Mouse (Mus musculus): ENCODE data around the gene Grik2. TPM values are rescaled to one million over a fixed set of nuclear protein-coding genes. Genes with fewer than 3 reads are reported as not detected.

Grik2 gene
- polyA plus RNA-seq, 1 experiment from 2014 or later, result 15.5 TPM

DNA sequence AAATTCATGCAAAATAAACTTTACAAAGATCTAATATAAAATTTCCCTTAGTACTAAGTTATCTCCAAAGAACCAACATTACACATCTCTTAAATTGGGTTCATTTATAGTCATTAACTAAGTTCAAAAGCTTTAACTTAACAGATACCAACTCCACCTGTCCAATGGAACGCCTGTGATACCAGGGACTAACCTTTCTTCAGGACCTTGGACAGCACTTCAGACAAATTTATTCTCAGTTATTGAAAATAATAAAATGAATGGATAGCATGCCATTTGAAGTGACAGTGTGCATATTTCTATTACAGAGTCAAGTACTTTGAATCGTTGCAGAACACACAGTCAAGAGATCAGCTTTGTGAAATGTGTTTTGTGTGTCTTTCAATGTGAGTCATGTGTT, 3.1 kb downstream of the Grik2 start:
- ATAC-seq (ENCODE audit: low FRiP score), result no peak
- DNase-seq (ENCODE audit: low spot score, missing footprints), result no peak
- no peaks in the 10 kb centered on the region for H3K36me3 ChIP-seq (ENCODE audit: control insufficient read depth, insufficient read depth, low read length)
- H3K27ac ChIP-seq (ENCODE audit: low read depth, low read length), result no peak overlapping the region
- H3K27me3 ChIP-seq (ENCODE audit: control insufficient read depth, insufficient read depth, low read length), result no peaks in the 10 kb centered on the region
- H3K4me1 ChIP-seq (ENCODE audit: control insufficient read depth, insufficient read depth, low read length), result peaks cover 15% of the 10 kb centered on the region
- no peaks in the 10 kb centered on the region for H3K9me3 ChIP-seq (ENCODE audit: control insufficient read depth, low read length)
- 39% methylated on average over 2 of the region's 2 CpGs for WGBS
- no peak overlapping the region for H3K9ac ChIP-seq (ENCODE audit: low read length)
- peak overlapping the region; percentile 20; the same call in 1 of the 2 replicates for H3K4me2 ChIP-seq
- H3K4me3 ChIP-seq (ENCODE audit: low read depth, low read length), result no peak overlapping the region

DNA sequence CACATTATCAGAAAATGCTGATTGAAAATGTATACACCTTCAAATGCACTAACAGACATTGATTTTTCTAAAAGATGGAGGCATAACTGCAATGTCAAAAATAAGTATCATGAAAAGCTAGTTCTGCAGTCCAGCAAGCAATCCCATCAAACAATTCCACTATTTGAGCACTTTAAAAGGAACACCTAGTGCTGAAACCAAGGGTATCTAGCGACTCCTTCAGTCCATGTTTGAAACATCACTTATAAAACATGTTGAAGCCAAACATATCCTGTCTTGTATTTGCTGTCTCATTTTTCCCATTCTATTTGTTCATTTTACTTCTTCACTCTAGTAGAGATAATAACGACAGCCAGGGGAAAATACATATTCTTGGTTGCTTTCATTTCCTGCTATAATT, 3.7 kb downstream of the Grik2 start:
- peak; percentile 89 for DNase-seq (ENCODE audit: low spot score, missing footprints)
- peaks cover 14% of the 10 kb centered on the region for H3K4me1 ChIP-seq (ENCODE audit: control insufficient read depth, insufficient read depth, low read length)

DNA sequence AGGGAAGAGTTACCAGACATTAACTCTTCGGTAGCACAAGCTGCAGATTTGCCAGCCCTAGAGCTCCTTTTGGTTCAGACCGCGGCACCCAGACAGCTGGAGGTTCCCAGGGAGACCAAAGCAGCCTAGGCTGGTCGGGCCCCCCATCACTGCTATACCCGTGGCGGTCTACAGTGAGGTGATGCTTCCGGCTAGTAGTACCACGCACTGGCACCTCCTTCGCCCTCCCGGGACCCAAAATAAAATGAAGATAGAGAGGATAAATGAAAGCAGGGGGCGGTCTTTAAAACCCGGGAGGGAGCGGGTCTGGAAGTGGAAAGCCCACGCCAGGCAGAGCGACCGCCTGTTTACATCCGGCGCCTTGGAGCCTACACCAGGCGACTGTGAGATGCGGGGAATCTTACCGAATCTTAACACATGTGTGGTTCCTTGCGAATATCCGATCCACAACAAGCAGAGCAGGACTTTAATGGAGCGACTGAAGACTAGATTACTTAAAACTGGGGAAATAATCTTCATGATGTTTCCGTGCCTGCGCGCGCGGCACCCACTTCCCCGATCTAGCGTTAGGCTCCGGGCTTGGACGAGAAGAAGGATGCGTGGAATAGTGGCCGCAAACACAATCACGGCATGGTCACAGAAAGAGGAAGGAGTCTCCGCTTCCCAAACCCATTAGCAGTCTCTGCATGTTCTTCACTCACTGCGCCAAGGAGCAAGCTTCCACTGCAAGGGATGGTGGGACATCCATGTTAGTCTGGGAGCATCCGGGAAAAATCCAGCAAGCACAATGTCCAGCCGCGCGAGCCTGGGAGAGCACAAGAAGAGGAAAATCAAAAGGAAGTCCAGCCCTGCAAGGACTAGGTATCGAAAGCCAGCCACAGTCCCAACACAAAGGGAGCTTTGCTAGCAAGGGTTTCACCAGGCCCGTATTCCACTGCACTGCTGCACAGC, 5.5 kb downstream of the Grik2 start:
- Histone ChIP-seq H3K4me1 (ENCODE audit: control insufficient read depth, insufficient read depth, low read length) (peaks cover 10% of the 10 kb centered on the region; the same call in 1 of the 2 replicates), H3K4me2 (peak overlapping the region; percentile 67), H3K4me3 (ENCODE audit: low read depth, low read length) (peak overlapping the region; percentile 59), H3K27me3 (ENCODE audit: control insufficient read depth, insufficient read depth, low read length) (no peaks in the 10 kb centered on the region), H3K9ac (ENCODE audit: low read length) (peak overlapping the region; percentile 70), H3K27ac (ENCODE audit: low read depth, low read length) (peak overlapping the region; percentile 72), H3K36me3 (ENCODE audit: control insufficient read depth, insufficient read depth, low read length) (no peaks in the 10 kb centered on the region), H3K9me3 (ENCODE audit: control insufficient read depth, low read length) (no peaks in the 10 kb centered on the region)
- DNase-seq (ENCODE audit: low spot score, missing footprints) (peak; percentile 96), ATAC-seq (ENCODE audit: low FRiP score) (peak; percentile 82)
- WGBS, result under 1% methylated on average over 44 of the region's 44 CpGs

More for the DNA sequence above, 3.7 kb downstream of the Grik2 start:
- H3K27me3 ChIP-seq (ENCODE audit: control insufficient read depth, insufficient read depth, low read length), result no peaks in the 10 kb centered on the region
- H3K9ac ChIP-seq (ENCODE audit: low read length), result no peak overlapping the region
- H3K27ac ChIP-seq (ENCODE audit: low read depth, low read length), result no peak overlapping the region
- ATAC-seq (ENCODE audit: low FRiP score), result no peak
- H3K9me3 ChIP-seq (ENCODE audit: control insufficient read depth, low read length), result no peaks in the 10 kb centered on the region
- no peak overlapping the region; the same call in 1 of the 2 replicates for H3K4me2 ChIP-seq
- 13% methylated on average over 2 of the region's 2 CpGs for WGBS
- H3K36me3 ChIP-seq (ENCODE audit: control insufficient read depth, insufficient read depth, low read length), result no peaks in the 10 kb centered on the region
- no peak overlapping the region for H3K4me3 ChIP-seq (ENCODE audit: low read depth, low read length)

DNA sequence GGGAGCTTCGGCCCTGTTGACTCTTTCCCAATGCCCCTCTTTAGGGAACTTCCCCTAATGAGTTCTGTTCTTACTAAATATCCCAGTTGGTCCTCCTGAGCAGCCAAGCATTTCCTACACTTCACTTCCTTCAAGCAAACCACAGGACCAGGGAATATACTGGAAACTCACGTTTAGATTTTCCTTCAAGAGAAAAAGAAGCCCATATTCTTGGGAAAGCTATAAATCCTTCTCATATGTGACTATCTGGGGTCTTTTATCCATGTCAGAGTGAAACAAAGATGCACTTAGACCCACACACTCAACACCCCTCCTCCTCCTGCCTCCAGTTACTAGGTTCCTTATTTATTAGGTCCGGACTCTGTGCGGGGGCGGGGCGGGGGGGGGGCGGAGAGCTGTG, 6.5 kb downstream of the Grik2 start:
- H3K9me3 ChIP-seq (ENCODE audit: control insufficient read depth, low read length), result no peaks in the 10 kb centered on the region
- DNase-seq (ENCODE audit: low spot score, missing footprints), result peak; percentile 89
- 6% methylated on average over 7 of the region's 7 CpGs for WGBS
- H3K36me3 ChIP-seq (ENCODE audit: control insufficient read depth, insufficient read depth, low read length), result no peaks in the 10 kb centered on the region
- peak overlapping the region; percentile 67 for H3K4me2 ChIP-seq
- H3K9ac ChIP-seq (ENCODE audit: low read length), result peak overlapping the region; percentile 70
- no peak; the same call in 1 of the 2 replicates for ATAC-seq (ENCODE audit: low FRiP score)
- H3K4me3 ChIP-seq (ENCODE audit: low read depth, low read length), result peak overlapping the region; percentile 59
- no peaks in the 10 kb centered on the region for H3K27me3 ChIP-seq (ENCODE audit: control insufficient read depth, insufficient read depth, low read length)
- H3K27ac ChIP-seq (ENCODE audit: low read depth, low read length), result no peak overlapping the region
- peaks cover 10% of the 10 kb centered on the region; the same call in 1 of the 2 replicates for H3K4me1 ChIP-seq (ENCODE audit: control insufficient read depth, insufficient read depth, low read length)

DNA sequence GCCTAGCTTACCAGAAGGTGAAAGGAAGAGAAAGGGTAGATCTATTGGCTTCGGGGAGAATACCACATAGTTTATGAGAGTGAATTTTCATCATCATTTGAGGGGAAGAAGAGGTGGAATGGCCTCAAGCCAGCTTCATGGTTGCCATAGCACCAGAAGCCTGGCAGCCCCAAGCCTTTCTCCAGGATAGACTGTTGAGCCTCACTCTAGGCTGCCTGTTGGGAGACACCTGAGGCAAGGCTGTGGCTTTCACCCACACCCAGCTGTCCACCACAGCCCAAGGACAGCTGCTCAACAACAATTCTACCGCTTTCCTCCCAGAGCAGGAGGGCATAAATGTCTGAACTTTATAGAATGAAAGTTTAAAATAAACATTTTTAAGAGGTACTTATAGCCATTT, 8.1 kb downstream of the Grik2 start:
- Histone ChIP-seq H3K36me3 (ENCODE audit: control insufficient read depth, insufficient read depth, low read length) (no peaks in the 10 kb centered on the region), H3K9me3 (ENCODE audit: control insufficient read depth, low read length) (no peaks in the 10 kb centered on the region), H3K27ac (ENCODE audit: low read depth, low read length) (no peak overlapping the region), H3K4me3 (ENCODE audit: low read depth, low read length) (no peak overlapping the region), H3K9ac (ENCODE audit: low read length) (no peak overlapping the region), H3K4me2 (no peak overlapping the region), H3K4me1 (ENCODE audit: control insufficient read depth, insufficient read depth, low read length) (peaks cover 8% of the 10 kb centered on the region; the same call in 1 of the 2 replicates), H3K27me3 (ENCODE audit: control insufficient read depth, insufficient read depth, low read length) (no peaks in the 10 kb centered on the region)
- ATAC-seq (ENCODE audit: low FRiP score) (no peak), DNase-seq (ENCODE audit: low spot score, missing footprints) (no peak)
- 85% methylated on average over 2 of the region's 2 CpGs for WGBS

DNA sequence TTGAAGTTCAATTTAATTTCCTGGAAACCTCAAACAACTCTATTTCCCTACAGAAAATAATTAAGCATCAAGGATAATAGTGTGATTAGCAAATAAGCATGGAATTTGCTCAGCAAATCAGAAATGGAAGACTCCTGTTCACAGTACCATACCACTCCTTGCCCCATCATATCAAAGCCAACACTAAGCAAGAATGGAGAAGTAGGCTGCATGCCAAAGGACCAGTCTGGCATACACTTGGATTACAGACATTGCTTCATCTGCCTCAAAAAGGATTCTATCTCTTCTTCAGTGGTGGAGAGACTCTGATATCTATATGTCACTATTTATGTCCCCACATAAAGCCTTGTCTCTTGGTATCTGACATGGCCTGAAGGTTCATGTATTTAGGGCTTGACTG, 19.7 kb downstream of the Grik2 start:
- H3K4me2 ChIP-seq, result no peak overlapping the region
- no peaks in the 10 kb centered on the region for H3K9me3 ChIP-seq (ENCODE audit: control insufficient read depth, low read length)
- H3K27me3 ChIP-seq (ENCODE audit: control insufficient read depth, insufficient read depth, low read length), result no peaks in the 10 kb centered on the region
- H3K9ac ChIP-seq (ENCODE audit: low read length), result no peak overlapping the region
- no peaks in the 10 kb centered on the region for H3K36me3 ChIP-seq (ENCODE audit: control insufficient read depth, insufficient read depth, low read length)
- H3K27ac ChIP-seq (ENCODE audit: low read depth, low read length), result no peak overlapping the region
- DNase-seq (ENCODE audit: low spot score, missing footprints) (no peak), ATAC-seq (ENCODE audit: low FRiP score) (no peak)
- no peak overlapping the region for H3K4me3 ChIP-seq (ENCODE audit: low read depth, low read length)
- no peaks in the 10 kb centered on the region for H3K4me1 ChIP-seq (ENCODE audit: control insufficient read depth, insufficient read depth, low read length)

DNA sequence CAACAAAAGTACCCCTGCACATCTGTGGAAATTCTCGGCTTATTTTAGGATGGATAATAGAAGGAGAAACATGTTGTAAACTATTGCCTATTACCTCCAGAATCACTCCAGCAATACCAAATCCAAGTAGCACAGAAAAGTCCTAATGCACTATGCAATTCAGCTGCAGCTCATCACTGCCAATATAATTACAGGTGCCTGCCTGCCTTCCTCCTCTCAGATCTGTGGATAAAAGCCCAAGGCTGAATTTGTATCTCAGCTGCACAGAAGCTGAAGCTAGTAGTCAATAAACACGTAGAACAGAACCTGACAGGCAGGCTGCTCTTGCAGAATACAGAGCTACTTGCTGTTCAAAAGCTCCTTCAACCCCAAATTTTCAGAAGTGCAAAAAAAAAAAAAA, 21.0 kb downstream of the Grik2 start:
- no peak overlapping the region for H3K27ac ChIP-seq (ENCODE audit: low read depth, low read length)
- H3K9me3 ChIP-seq (ENCODE audit: control insufficient read depth, low read length), result no peaks in the 10 kb centered on the region
- H3K4me2 ChIP-seq, result no peak overlapping the region
- H3K9ac ChIP-seq (ENCODE audit: low read length), result no peak overlapping the region
- ATAC-seq (ENCODE audit: low FRiP score), result no peak
- 75% methylated on average over 2 of the region's 2 CpGs for WGBS
- H3K36me3 ChIP-seq (ENCODE audit: control insufficient read depth, insufficient read depth, low read length), result no peaks in the 10 kb centered on the region
- H3K4me1 ChIP-seq (ENCODE audit: control insufficient read depth, insufficient read depth, low read length), result no peaks in the 10 kb centered on the region
- H3K27me3 ChIP-seq (ENCODE audit: control insufficient read depth, insufficient read depth, low read length), result no peaks in the 10 kb centered on the region
- H3K4me3 ChIP-seq (ENCODE audit: low read depth, low read length), result no peak overlapping the region
- no peak for DNase-seq (ENCODE audit: low spot score, missing footprints)

DNA sequence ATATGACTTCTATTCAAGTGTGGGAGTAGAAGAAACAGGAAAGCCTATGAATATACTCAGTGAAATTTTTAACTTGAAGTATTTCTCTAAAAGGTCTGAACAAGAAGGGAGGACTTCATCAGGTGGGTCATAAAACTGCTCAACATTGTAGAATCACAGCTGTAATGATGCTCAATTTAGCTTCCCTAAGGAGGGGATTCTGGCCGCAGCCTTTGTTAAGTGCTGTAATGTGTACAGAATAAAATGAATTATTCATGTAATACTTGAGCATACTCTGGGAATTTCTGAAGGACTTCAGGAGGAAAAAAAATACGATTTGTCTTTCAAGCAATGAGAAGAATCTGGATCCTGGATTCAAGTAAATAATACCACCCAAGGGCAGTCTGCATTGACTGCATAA, 26.0 kb downstream of the Grik2 start:
- H3K27ac ChIP-seq (ENCODE audit: low read depth, low read length), result no peak overlapping the region
- no peaks in the 10 kb centered on the region for H3K9me3 ChIP-seq (ENCODE audit: control insufficient read depth, low read length)
- 65% methylated on average over 2 of the region's 2 CpGs for WGBS
- ATAC-seq (ENCODE audit: low FRiP score) (no peak), DNase-seq (ENCODE audit: low spot score, missing footprints) (no peak)
- no peaks in the 10 kb centered on the region for H3K36me3 ChIP-seq (ENCODE audit: control insufficient read depth, insufficient read depth, low read length)
- H3K9ac ChIP-seq (ENCODE audit: low read length), result no peak overlapping the region
- no peak overlapping the region for H3K4me3 ChIP-seq (ENCODE audit: low read depth, low read length)
- H3K4me2 ChIP-seq, result no peak overlapping the region
- H3K4me1 ChIP-seq (ENCODE audit: control insufficient read depth, insufficient read depth, low read length), result no peaks in the 10 kb centered on the region
- no peaks in the 10 kb centered on the region for H3K27me3 ChIP-seq (ENCODE audit: control insufficient read depth, insufficient read depth, low read length)

DNA sequence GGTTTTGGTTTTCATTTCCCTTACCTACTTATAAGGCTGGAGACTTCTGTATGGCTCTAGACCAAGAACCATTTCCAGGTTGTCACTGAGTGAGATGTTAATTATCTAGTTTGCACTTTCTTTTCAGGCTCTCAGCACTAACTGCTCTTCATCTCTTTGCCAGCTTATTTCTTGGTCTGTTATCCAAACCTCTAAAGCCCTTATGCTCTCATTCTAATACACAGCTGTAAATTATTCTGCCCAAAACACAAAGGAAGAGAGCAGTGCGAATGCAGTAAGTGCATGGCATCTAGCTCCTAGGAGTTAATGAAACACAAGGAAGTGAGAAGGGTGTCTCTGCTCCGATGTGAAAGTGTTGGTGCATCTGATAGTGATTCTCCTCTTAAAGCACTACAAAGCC, 36.8 kb downstream of the Grik2 start:
- whole genome bisulfite sequencing, result 82% methylated on average over 2 of the region's 2 CpGs

More for the DNA sequence above, 36.8 kb downstream of the Grik2 start:
- DNase-seq (ENCODE audit: low spot score, missing footprints) (no peak), ATAC-seq (ENCODE audit: low FRiP score) (no peak)
- H3K9ac ChIP-seq (ENCODE audit: low read length), result no peak overlapping the region
- no peaks in the 10 kb centered on the region for H3K4me1 ChIP-seq (ENCODE audit: control insufficient read depth, insufficient read depth, low read length)
- H3K9me3 ChIP-seq (ENCODE audit: control insufficient read depth, low read length), result no peaks in the 10 kb centered on the region
- no peak overlapping the region for H3K4me3 ChIP-seq (ENCODE audit: low read depth, low read length)
- H3K36me3 ChIP-seq (ENCODE audit: control insufficient read depth, insufficient read depth, low read length), result no peaks in the 10 kb centered on the region
- no peak overlapping the region for H3K4me2 ChIP-seq
- no peak overlapping the region for H3K27ac ChIP-seq (ENCODE audit: low read depth, low read length)
- no peaks in the 10 kb centered on the region for H3K27me3 ChIP-seq (ENCODE audit: control insufficient read depth, insufficient read depth, low read length)

Measured in midbrain, embryonic 11.5 days (tissue).